Mouse (Mus musculus): ENCODE data around the gene Rnf135.
"Not testable (repeated sequence)": the region's sequence is repeated elsewhere in the genome, so short reads cannot be mapped to it uniquely, and the experiment has no call there.

Gene Rnf135

GRCm38 (mm10) chr11:80163362-80164116 lies 20.1 kb upstream of the Rnf135 start:
- no peak for DNase-seq

- DNase-seq, result peak; percentile 77 to 83
Measured at GRCm38 (mm10) chr11:80164224-80164623, 19.4 kb upstream of the Rnf135 start.

GRCm38 (mm10) chr11:80168121-80168520 lies 15.5 kb upstream of the Rnf135 start:
- no peak for DNase-seq

GRCm38 (mm10) chr11:80168611-80169249 lies 14.9 kb upstream of the Rnf135 start:
- DNase-seq, result peak in 1 of 2 experiments; percentile 47

- no peak for DNase-seq
Measured at GRCm38 (mm10) chr11:80169629-80170028, 14.0 kb upstream of the Rnf135 start.

- no peak for DNase-seq
Measured at GRCm38 (mm10) chr11:80170351-80170750, 13.3 kb upstream of the Rnf135 start.

- peak; percentile 89 to 94 for DNase-seq
Measured at GRCm38 (mm10) chr11:80171884-80172283, 11.8 kb upstream of the Rnf135 start.

- no peak for DNase-seq
Measured at GRCm38 (mm10) chr11:80173963-80174670, 9.5 kb upstream of the Rnf135 start.

GRCm38 (mm10) chr11:80176911-80177895 lies 6.4 kb upstream of the Rnf135 start:
- DNase-seq, result peak; percentile 35 to 55

GRCm38 (mm10) chr11:80178316-80178715 lies 5.3 kb upstream of the Rnf135 start:
- DNase-seq, result no peak

- DNase-seq, result no peak
Measured at GRCm38 (mm10) chr11:80181021-80181749, 2.5 kb upstream of the Rnf135 start.

- DNase-seq, result not testable (repeated sequence)
Measured at GRCm38 (mm10) chr11:80183054-80183704, 472 bp upstream of the Rnf135 start.

GRCm38 (mm10) chr11:80184531-80185071 lies 950 bp downstream of the Rnf135 start:
- no peak for DNase-seq

- DNase-seq, result not testable (repeated sequence)
Measured at GRCm38 (mm10) chr11:80185441-80185976, 1.9 kb downstream of the Rnf135 start.

GRCm38 (mm10) chr11:80190280-80190679 lies 6.6 kb downstream of the Rnf135 start:
- no peak for DNase-seq

- DNase-seq, result peak in 1 of 2 experiments; percentile 61
Measured at GRCm38 (mm10) chr11:80193827-80194226, 10.2 kb downstream of the Rnf135 start.

GRCm38 (mm10) chr11:80196351-80196750 lies 12.7 kb downstream of the Rnf135 start:
- no peak for DNase-seq

- no peak for DNase-seq
Measured at GRCm38 (mm10) chr11:80199316-80199715, 15.7 kb downstream of the Rnf135 start.

GRCm38 (mm10) chr11:80199773-80200172 lies 16.1 kb downstream of the Rnf135 start:
- DNase-seq, result no peak

- peak; percentile 34 to 70 for DNase-seq
Measured at GRCm38 (mm10) chr11:80200326-80200725, 16.7 kb downstream of the Rnf135 start.

Data from kidney, postnatal 36 days (tissue).